Mouse (Mus musculus) neural tube, embryonic 11.5 days (tissue): ENCODE results near the gene Nek4. TPM values are rescaled to one million over a fixed set of nuclear protein-coding genes. Genes with fewer than 3 reads are reported as not detected.

ENCODE experiments used
- ATAC-seq: fragments of 200-750 bp; cut with Nextera tagmentation; 2 replicates; pipeline ENCODE4 v1.8.0; 2017; ENCODE audit warnings: moderate number of reproducible peaks, mild to moderate bottlenecking, moderate TSS enrichment, moderate library complexity; ENCODE audit not compliant: insufficient read depth, low FRiP score, low TSS enrichment
- DNase-seq: peaks from one replicate; pipeline ENCODE4 v3.0.0-alpha.2; 2015; ENCODE audit warnings: low spot score
- H3K27ac ChIP-seq: fragments of 300-500 bp; sonication (generic); 2 replicates; pipeline ENCODE4 v1.5.1; 2014; ENCODE audit warnings: low read depth, mild to moderate bottlenecking, low read length
- H3K27me3 ChIP-seq: fragments of 300-500 bp; sonication (generic); 2 replicates; pipeline ENCODE4 v1.6.1; 2014; ENCODE audit warnings: mild to moderate bottlenecking, low read length, mixed read lengths; ENCODE audit not compliant: control insufficient read depth, insufficient read depth
- H3K36me3 ChIP-seq: fragments of 300-500 bp; sonication (generic); 2 replicates; pipeline ENCODE4 v1.6.1; 2014; ENCODE audit warnings: mild to moderate bottlenecking, low read length, moderate library complexity, mixed read lengths; ENCODE audit not compliant: control insufficient read depth, insufficient read depth
- H3K4me1 ChIP-seq: fragments of 300-500 bp; sonication (generic); 2 replicates; pipeline ENCODE4 v1.6.1; 2014; ENCODE audit warnings: low read length, mixed read lengths; ENCODE audit not compliant: control insufficient read depth, insufficient read depth
- H3K4me2 ChIP-seq: fragments of 300-500 bp; sonication (generic); 2 replicates; pipeline ENCODE4 v1.6.1; 2014; ENCODE audit warnings: low read depth, mild to moderate bottlenecking, moderate library complexity
- H3K4me3 ChIP-seq: fragments of 300-500 bp; sonication (generic); 2 replicates; pipeline ENCODE4 v1.5.1; 2014; ENCODE audit warnings: low read depth, low read length
- H3K9ac ChIP-seq: fragments of 300-500 bp; sonication (generic); 2 replicates; pipeline ENCODE4 v1.6.1; 2014; ENCODE audit warnings: mild to moderate bottlenecking, low read length
- H3K9me3 ChIP-seq: fragments of 300-500 bp; sonication (generic); 2 replicates; pipeline ENCODE4 v1.6.1; 2016; ENCODE audit warnings: low read length; ENCODE audit not compliant: control insufficient read depth
- WGBS: fragments of 180-500 bp; shearing (Covaris S2); extraction: QIAGEN DNeasy Blood & Tissue Kit; methylation state at CpG from one replicate; pipeline ENCODE4 v1.1.7; 2014; 5-methylcytosine and 5-hydroxymethylcytosine counted together
- polyA plus RNA-seq: library from polyadenylated mRNA; unstranded; fragments of >200 nt; fragmentation: Nextera tagmentation; extraction: Ambion mirVana; gene quantifications from 2 replicates; pipeline ENCODE4 v1.2.1, GENCODE M21; 2014

Gene Nek4
- polyA plus RNA-seq, 1 experiment from 2014 or later = 17.0 TPM

- Histone ChIP-seq H3K4me3 (peak within 1 kb of the TSS; percentile 73), H3K27me3 (no peaks in the 10 kb centered on the region), H3K4me1 (peaks cover 14% of the 10 kb centered on the region), H3K9ac (peak within 1 kb of the TSS; percentile 96), H3K27ac (peak within 1 kb of the TSS; percentile 99), H3K36me3 (peaks cover 14% of the 10 kb centered on the region), H3K4me2 (peak within 1 kb of the TSS; percentile 61), H3K9me3 (no peaks in the 10 kb centered on the region)
- ATAC-seq (peak; percentile 91), DNase-seq (peak; percentile 97)
- WGBS = under 1% methylated on average over 41 of the region's 53 CpGs
These were observed 67.7 kb downstream of the Nek4 start, which contains the start of the genes Pbrm1 and Gnl3 for GRCm38 (mm10) chr14:31018860-31019291. TSS of gene Pbrm1 (plus strand) at chr14:31019138. TSS of gene Gnl3 (minus strand) at chr14:31019152.

DNA sequence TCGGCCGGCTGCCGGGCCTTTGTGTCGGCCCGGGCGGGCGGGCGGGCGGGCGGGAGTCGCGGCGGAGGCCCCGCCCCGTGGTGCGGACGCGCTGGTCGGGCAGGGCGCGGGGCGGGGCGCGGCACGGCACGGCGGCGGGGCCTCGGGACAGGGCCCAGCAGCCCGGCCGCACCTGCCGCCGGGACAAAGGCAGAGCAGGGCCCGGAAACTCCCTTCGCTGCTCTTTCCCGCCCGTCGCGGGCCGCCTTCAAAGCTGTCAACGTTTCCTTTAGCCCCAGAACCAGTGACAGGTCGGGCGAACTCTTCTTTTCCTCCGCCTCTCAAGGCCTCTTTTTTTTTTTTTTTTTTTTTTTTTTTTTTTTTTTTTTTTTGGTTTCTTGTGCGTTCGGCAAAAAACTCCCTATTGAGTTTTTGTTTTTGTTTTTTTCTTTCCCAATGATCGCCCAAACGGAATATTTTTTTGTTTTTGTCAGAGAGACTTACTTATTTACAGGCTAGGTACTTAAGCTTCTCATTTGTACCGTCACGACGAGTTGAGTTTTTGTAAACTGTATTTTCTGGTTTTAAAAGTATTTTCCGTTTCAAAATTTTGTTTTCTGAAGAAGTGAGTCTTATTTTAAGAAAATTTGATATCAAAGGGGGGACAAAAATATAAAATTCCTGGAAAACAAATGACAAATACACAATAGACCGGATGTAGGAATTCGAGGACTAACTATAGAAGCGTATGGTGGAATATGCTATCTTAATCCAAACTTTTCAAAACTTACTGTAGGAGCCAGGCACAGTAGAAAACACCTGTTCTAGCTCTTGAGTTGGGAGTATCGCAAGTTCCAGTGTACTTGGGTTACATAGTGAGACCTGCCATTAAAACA is 68.4 kb downstream of the Nek4 start:
- Histone ChIP-seq H3K9me3 (no peaks in the 10 kb centered on the region), H3K36me3 (peaks cover 15% of the 10 kb centered on the region), H3K9ac (peak overlapping the region; percentile 96), H3K4me2 (peak overlapping the region; percentile 61), H3K27me3 (no peaks in the 10 kb centered on the region), H3K27ac (peak overlapping the region; percentile 99), H3K4me3 (peak overlapping the region; percentile 73), H3K4me1 (peaks cover 14% of the 10 kb centered on the region)
- ATAC-seq (peak; percentile 95), DNase-seq (peak; percentile 88)
- 8% methylated on average over 42 of the region's 56 CpGs for WGBS

DNA sequence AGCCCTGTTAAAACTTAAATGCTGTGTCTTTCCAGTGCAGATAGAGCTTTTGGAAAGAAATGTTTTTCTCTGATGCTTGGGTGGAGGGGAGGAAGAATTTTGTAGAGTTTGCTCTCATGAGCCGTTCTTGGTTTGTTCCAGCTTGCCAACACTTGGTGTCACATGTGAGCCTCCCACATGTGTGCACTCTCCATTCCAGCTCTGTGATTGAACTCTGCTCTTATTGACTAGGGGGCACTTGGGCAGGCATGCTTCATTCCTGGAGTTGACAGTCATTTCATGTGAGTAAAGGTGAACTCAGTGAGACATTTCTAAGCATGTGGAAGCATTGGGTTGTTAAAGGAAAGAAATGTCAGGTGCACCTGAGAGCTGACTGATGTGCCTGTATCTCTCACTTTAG is 71.4 kb downstream of the Nek4 start:
- H3K9me3 ChIP-seq = no peaks in the 10 kb centered on the region
- H3K36me3 ChIP-seq = peaks cover 18% of the 10 kb centered on the region
- ATAC-seq = no peak
- H3K9ac ChIP-seq = no peak overlapping the region
- DNase-seq = no peak
- 79% methylated on average over 1 of the region's 1 CpGs for WGBS
- H3K4me3 ChIP-seq = no peak overlapping the region
- no peaks in the 10 kb centered on the region for H3K27me3 ChIP-seq
- no peak overlapping the region for H3K4me2 ChIP-seq
- peaks cover 11% of the 10 kb centered on the region for H3K4me1 ChIP-seq
- no peak overlapping the region for H3K27ac ChIP-seq

- Histone ChIP-seq H3K9ac (no peak overlapping the region), H3K4me3 (no peak overlapping the region), H3K9me3 (no peaks in the 10 kb centered on the region), H3K27me3 (no peaks in the 10 kb centered on the region), H3K27ac (no peak overlapping the region), H3K4me2 (no peak overlapping the region), H3K36me3 (peaks cover 22% of the 10 kb centered on the region), H3K4me1 (no peaks in the 10 kb centered on the region)
- DNase-seq = no peak
- no peak for ATAC-seq
- WGBS = 81% methylated on average over 3 of the region's 3 CpGs
These were observed 74.6 kb downstream of the Nek4 start for GRCm38 (mm10) chr14:31025785-31026184.

Other genes with a start within 250 kb of the Nek4 start
- gene Sfmbt1, start 236.5 kb upstream of the Nek4 start, polyA plus RNA-seq = 19.3 and 19.5 TPM in 2 replicates
- gene Tmem110, start 125.8 kb upstream of the Nek4 start, polyA plus RNA-seq = 26.7 and 31.2 TPM in 2 replicates
- 2.8 and 3.0 TPM in 2 replicates for gene Mustn1, start 72.2 kb upstream of the Nek4 start, polyA plus RNA-seq
- gene Itih4, start 64.9 kb upstream of the Nek4 start, polyA plus RNA-seq = not detected in 2 replicates
- gene Itih3, start 27.6 kb upstream of the Nek4 start, polyA plus RNA-seq = 0.23 TPM in 1 of 2 replicates, not detected in the other
- not detected in 2 replicates for gene Itih1, start 8.1 kb upstream of the Nek4 start, polyA plus RNA-seq
- 54.9 and 59.2 TPM in 2 replicates for gene Glt8d1, start 50.0 kb downstream of the Nek4 start, polyA plus RNA-seq
- 260 and 262 TPM in 2 replicates for gene Spcs1, start 50.3 kb downstream of the Nek4 start, polyA plus RNA-seq
- 120 and 122 TPM in 2 replicates for gene Pbrm1, start 67.8 kb downstream of the Nek4 start, polyA plus RNA-seq
- gene Gnl3, start 67.8 kb downstream of the Nek4 start, polyA plus RNA-seq = 101 and 107 TPM in 2 replicates
- gene Smim4, start 177.6 kb downstream of the Nek4 start, polyA plus RNA-seq = 58.9 and 62.5 TPM in 2 replicates
- 537 and 588 TPM in 2 replicates for gene Nt5dc2, start 179.7 kb downstream of the Nek4 start, polyA plus RNA-seq
- 18.7 and 23.8 TPM in 2 replicates for gene Stab1, start 217.3 kb downstream of the Nek4 start, polyA plus RNA-seq